Mouse (Mus musculus): ENCODE results near the gene Gata2. TPM values are rescaled to one million over a fixed set of nuclear protein-coding genes. Genes with fewer than 3 reads are reported as not detected.

Gata2 gene
- polyA plus RNA-seq, 1 experiment from 2014 or later: 3.2 TPM

GRCm38 (mm10) chr6:88184671-88185070 is 9.0 kb upstream of the Gata2 start:
- ATAC-seq: no peak
- Histone ChIP-seq H3K4me3 (no peak overlapping the region), H3K27ac (no peak overlapping the region), H3K27me3 (peaks cover 40% of the 10 kb centered on the region), H3K9me3 (replicated peaks) (no peaks in the 10 kb centered on the region), H3K4me1 (0 out of 2 replicates have a peak, but pooled peaks cover under 1% of the 10 kb centered on the region), H3K9ac (no peak overlapping the region), H3K4me2 (no peak overlapping the region), H3K36me3 (ENCODE audit: poor library complexity, severe bottlenecking) (no peaks in the 10 kb centered on the region)
- 75% methylated on average over 4 of the region's 4 CpGs for WGBS

- Histone ChIP-seq H3K4me2 (no peak overlapping the region), H3K4me1 (peaks cover 14% of the 10 kb centered on the region), H3K36me3 (ENCODE audit: poor library complexity, severe bottlenecking) (no peaks in the 10 kb centered on the region), H3K9me3 (replicated peaks) (no peaks in the 10 kb centered on the region), H3K4me3 (no peak overlapping the region), H3K27me3 (peaks cover 75% of the 10 kb centered on the region), H3K27ac (no peak overlapping the region), H3K9ac (no peak overlapping the region)
- WGBS: 70% methylated on average over 6 of the region's 6 CpGs
- ATAC-seq: no peak
Measured at GRCm38 (mm10) chr6:88188148-88188547, 5.5 kb upstream of the Gata2 start.

GRCm38 (mm10) chr6:88189312-88190042 is 4.2 kb upstream of the Gata2 start:
- WGBS: under 1% methylated on average over 55 of the region's 56 CpGs
- Histone ChIP-seq H3K4me2 (peak overlapping the region; percentile 74), H3K27me3 (peaks cover 89% of the 10 kb centered on the region), H3K4me1 (peaks cover 25% of the 10 kb centered on the region), H3K9me3 (replicated peaks) (no peaks in the 10 kb centered on the region), H3K36me3 (ENCODE audit: poor library complexity, severe bottlenecking) (no peaks in the 10 kb centered on the region), H3K9ac (peak overlapping the region; percentile 60), H3K4me3 (peak overlapping the region; percentile 52), H3K27ac (no peak overlapping the region)
- peak; percentile 84 for ATAC-seq

- H3K4me3 ChIP-seq: peak overlapping the region; percentile 52
- peaks cover 25% of the 10 kb centered on the region for H3K4me1 ChIP-seq
- H3K27me3 ChIP-seq: peaks cover 94% of the 10 kb centered on the region
- H3K9ac ChIP-seq: peak overlapping the region; percentile 60
- WGBS: under 1% methylated on average over 13 of the region's 13 CpGs
- peak overlapping the region; percentile 74 for H3K4me2 ChIP-seq
- no peaks in the 10 kb centered on the region for H3K9me3 ChIP-seq (replicated peaks)
- no peak for ATAC-seq
- H3K36me3 ChIP-seq (ENCODE audit: poor library complexity, severe bottlenecking): no peaks in the 10 kb centered on the region
- no peak overlapping the region for H3K27ac ChIP-seq
Measured at GRCm38 (mm10) chr6:88190043-88190309, 3.7 kb upstream of the Gata2 start.

GRCm38 (mm10) chr6:88190310-88191023 is 3.2 kb upstream of the Gata2 start:
- Histone ChIP-seq H3K9ac (no peak overlapping the region), H3K27ac (no peak overlapping the region), H3K4me2 (peak overlapping the region; percentile 74), H3K36me3 (ENCODE audit: poor library complexity, severe bottlenecking) (no peaks in the 10 kb centered on the region), H3K27me3 (peaks cover 98% of the 10 kb centered on the region), H3K9me3 (replicated peaks) (no peaks in the 10 kb centered on the region), H3K4me3 (peak overlapping the region; percentile 52), H3K4me1 (peaks cover 25% of the 10 kb centered on the region)
- ATAC-seq: no peak
- WGBS: 2% methylated on average over 49 of the region's 49 CpGs

- Histone ChIP-seq H3K4me1 (peaks cover 26% of the 10 kb centered on the region), H3K4me3 (no peak overlapping the region), H3K27ac (no peak overlapping the region), H3K9me3 (replicated peaks) (no peaks in the 10 kb centered on the region), H3K4me2 (peak overlapping the region; percentile 74), H3K36me3 (ENCODE audit: poor library complexity, severe bottlenecking) (no peaks in the 10 kb centered on the region), H3K27me3 (peaks cover 99% of the 10 kb centered on the region), H3K9ac (no peak overlapping the region)
- ATAC-seq: no peak
- WGBS: 11% methylated on average over 6 of the region's 6 CpGs
Measured at GRCm38 (mm10) chr6:88191024-88191365, 2.7 kb upstream of the Gata2 start.

GRCm38 (mm10) chr6:88191411-88192070 is 2.1 kb upstream of the Gata2 start:
- Histone ChIP-seq H3K4me1 (peaks cover 31% of the 10 kb centered on the region), H3K27ac (no peak overlapping the region), H3K27me3 (peaks cover 100% of the 10 kb centered on the region), H3K36me3 (ENCODE audit: poor library complexity, severe bottlenecking) (no peaks in the 10 kb centered on the region), H3K9me3 (replicated peaks) (no peaks in the 10 kb centered on the region), H3K4me2 (no peak overlapping the region), H3K4me3 (no peak overlapping the region), H3K9ac (no peak overlapping the region)
- ATAC-seq: no peak
- WGBS: 14% methylated on average over 4 of the region's 4 CpGs

GRCm38 (mm10) chr6:88192756-88193155 is 935 bp upstream of the Gata2 start:
- Histone ChIP-seq H3K36me3 (ENCODE audit: poor library complexity, severe bottlenecking) (no peaks in the 10 kb centered on the region), H3K4me3 (no peak overlapping the region), H3K9ac (no peak overlapping the region), H3K27ac (no peak overlapping the region), H3K9me3 (replicated peaks) (no peaks in the 10 kb centered on the region), H3K4me2 (no peak overlapping the region), H3K4me1 (peaks cover 41% of the 10 kb centered on the region), H3K27me3 (peaks cover 100% of the 10 kb centered on the region)
- 8% methylated on average over 8 of the region's 8 CpGs for WGBS
- ATAC-seq: no peak

GRCm38 (mm10) chr6:88194053-88194977 is 624 bp downstream of the Gata2 start:
- Histone ChIP-seq H3K9me3 (replicated peaks) (no peaks in the 10 kb centered on the region), H3K9ac (peak overlapping the region; percentile 10; the same call in 1 of the 2 replicates), H3K36me3 (ENCODE audit: poor library complexity, severe bottlenecking) (no peaks in the 10 kb centered on the region), H3K4me2 (peak overlapping the region; percentile 59), H3K27ac (no peak overlapping the region), H3K27me3 (peaks cover 100% of the 10 kb centered on the region), H3K4me3 (peak overlapping the region; percentile 32), H3K4me1 (peaks cover 57% of the 10 kb centered on the region)
- under 1% methylated on average over 58 of the region's 58 CpGs for WGBS
- ATAC-seq: no peak

GRCm38 (mm10) chr6:88194978-88195325 is 1.3 kb downstream of the Gata2 start:
- Histone ChIP-seq H3K27me3 (peaks cover 100% of the 10 kb centered on the region), H3K4me1 (peaks cover 57% of the 10 kb centered on the region), H3K27ac (no peak overlapping the region), H3K4me2 (no peak overlapping the region), H3K36me3 (ENCODE audit: poor library complexity, severe bottlenecking) (no peaks in the 10 kb centered on the region), H3K9ac (no peak overlapping the region), H3K9me3 (replicated peaks) (no peaks in the 10 kb centered on the region), H3K4me3 (no peak overlapping the region)
- ATAC-seq: no peak
- WGBS: 3% methylated on average over 7 of the region's 7 CpGs

GRCm38 (mm10) chr6:88196054-88196732 is 2.5 kb downstream of the Gata2 start:
- WGBS: under 1% methylated on average over 33 of the region's 33 CpGs
- H3K9ac ChIP-seq: no peak overlapping the region

More at GRCm38 (mm10) chr6:88196054-88196732, 2.5 kb downstream of the Gata2 start:
- Histone ChIP-seq H3K27me3 (peaks cover 100% of the 10 kb centered on the region), H3K4me2 (peak overlapping the region; percentile 56; the same call in 1 of the 2 replicates), H3K36me3 (ENCODE audit: poor library complexity, severe bottlenecking) (no peaks in the 10 kb centered on the region), H3K9me3 (replicated peaks) (no peaks in the 10 kb centered on the region), H3K27ac (no peak overlapping the region), H3K4me3 (peak overlapping the region; percentile 38), H3K4me1 (peaks cover 47% of the 10 kb centered on the region)
- no peak for ATAC-seq

All from forebrain, embryonic 13.5 days (tissue).